Mouse (Mus musculus) cerebellum, postnatal 25 days (tissue): Measurements from ENCODE around the gene Thbs1.
A peak's percentile ranks its signal among the peaks of the same experiment; 100 is the strongest.

Source experiments
- DNase-seq, 2 experiments: peaks; one replicate each; pipeline ENCODE4 v3.0.0; 2021; ENCODE audit warnings: mixed read lengths in 2 of 2

Thbs1 gene

DNA sequence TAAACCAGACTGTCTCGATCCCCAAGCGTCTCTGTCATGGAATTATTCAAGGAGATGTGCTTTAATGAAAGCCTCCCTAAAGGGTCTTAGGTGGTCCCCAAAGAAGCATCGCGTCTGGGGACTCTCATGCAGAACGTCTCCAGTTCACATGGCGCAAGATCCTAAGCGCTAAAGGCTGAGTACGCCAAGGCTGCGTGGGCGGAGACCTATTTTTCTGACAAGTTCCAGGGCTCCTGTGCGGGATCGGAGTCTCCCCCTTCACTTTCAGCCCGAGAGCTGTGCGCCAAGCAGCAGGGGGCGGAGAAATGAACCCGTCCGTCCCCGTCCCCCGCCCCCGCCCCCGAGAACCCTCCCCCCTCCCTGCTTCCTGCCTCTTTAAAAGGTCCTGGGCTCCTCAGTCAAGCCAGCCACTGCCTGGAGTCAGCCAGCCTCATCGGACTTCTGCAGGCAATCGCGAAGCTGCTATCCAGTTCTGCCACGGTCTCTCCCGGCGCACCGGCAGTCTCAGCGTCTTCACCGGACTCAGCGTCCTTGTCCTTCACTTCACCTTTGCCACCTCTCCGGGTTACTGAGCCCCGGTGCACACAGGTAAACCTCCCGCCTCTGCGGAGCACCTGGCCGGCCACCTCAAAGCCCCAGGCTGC is at the start of gene Thbs1:
TSS of gene Thbs1 (plus strand) at position 389 of the 644 bp plus-strand sequence.
- DNase-seq = peak; percentile 38 to 50

- no peak for DNase-seq
These were observed 47.4 kb upstream of the Thbs1 start for GRCm38 (mm10) chr2:118064121-118064764.

- no peak for DNase-seq
These were observed 45.5 kb upstream of the Thbs1 start for GRCm38 (mm10) chr2:118066065-118066770.

- DNase-seq = no peak
These were observed 41.7 kb upstream of the Thbs1 start for GRCm38 (mm10) chr2:118069975-118070374.

DNA sequence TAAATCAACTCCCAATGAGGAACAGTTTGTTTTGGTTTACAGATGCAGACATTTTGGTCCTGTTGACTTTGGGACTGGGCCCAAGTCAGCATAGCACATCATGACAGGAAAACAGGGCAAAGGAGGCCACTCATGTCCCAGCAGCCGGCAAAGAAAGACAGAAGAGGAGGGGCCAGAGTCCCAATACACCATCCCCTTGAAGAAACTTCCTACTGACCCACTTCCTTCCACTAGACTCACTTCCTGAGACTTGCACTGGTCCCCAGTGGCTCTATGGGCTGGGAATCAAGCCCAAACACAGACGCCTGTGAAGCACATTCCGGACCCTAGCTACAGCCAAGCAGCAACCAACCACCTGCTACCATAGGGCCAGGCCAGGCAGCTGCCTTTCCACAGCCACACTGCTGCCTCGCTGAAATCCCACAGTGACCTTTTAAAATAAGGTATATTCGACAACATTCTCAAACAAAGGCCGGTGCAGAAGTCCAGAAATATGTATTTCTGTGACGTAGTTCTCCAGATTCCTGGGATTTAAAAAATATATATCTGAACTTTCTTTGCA is 38.8 kb upstream of the Thbs1 start:
- no peak for DNase-seq

GRCm38 (mm10) chr2:118074030-118074429 is 37.6 kb upstream of the Thbs1 start:
- DNase-seq = no peak

DNA sequence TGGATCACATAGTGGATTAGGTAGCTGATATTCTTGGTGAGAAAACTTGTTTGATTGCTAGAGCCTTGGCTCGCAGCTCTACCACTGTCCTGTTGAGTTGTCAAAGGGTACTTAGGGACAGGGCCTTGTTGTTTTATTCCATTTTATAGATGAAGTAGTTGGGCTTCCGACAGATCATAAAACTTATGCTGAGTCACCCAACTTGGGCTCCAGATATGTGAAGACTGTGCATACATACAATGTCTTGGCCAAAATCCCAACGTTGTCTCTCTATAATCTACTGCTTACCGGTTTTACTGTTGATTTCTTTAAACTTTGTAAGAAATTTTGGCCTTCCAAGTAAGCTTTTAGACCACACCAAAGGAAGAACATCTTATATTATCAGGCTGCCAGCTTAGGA is 36.5 kb upstream of the Thbs1 start:
- no peak for DNase-seq

DNA sequence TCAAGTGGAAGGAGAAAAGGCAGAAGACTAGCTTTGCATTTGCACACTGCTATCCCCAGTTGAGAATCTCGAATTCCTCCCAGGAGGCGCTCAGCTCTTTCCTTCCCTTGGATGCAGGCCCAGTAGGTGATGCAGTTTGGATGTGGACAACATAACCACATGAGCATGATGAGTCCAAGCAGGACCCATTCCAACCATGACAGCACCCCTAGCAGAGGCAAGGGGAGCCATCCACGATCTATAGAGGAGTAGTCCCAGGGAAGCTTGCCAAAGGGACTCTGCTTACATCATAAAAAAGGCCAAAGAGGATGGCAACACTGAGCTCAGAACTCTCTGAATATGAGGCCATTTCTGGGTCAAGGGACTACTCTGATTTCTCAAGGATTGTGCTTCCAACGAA is 32.5 kb upstream of the Thbs1 start:
- DNase-seq = no peak

GRCm38 (mm10) chr2:118081581-118081980 is 30.1 kb upstream of the Thbs1 start:
- no peak for DNase-seq

- no peak for DNase-seq
These were observed 28.0 kb upstream of the Thbs1 start for GRCm38 (mm10) chr2:118083652-118084051.

DNA sequence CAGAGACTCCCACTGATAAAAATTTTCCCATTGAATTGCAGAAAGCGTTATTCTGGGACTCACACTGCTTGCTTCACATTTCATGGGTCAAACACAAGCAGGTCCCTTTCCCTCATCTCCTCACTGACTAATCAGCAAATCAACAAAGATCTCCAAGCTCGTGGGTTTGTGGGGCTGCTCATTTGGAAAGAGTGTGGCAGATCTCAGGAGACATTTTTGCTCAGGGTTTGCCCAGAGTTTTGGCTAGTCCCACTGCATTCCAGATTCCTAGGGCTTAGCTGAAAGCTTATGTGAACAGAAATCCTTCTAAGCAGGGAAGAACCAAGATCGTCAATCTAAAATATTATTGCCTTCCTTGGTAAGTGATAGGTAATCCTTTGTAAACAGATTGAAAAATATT is 27.0 kb upstream of the Thbs1 start:
- DNase-seq = no peak

DNA sequence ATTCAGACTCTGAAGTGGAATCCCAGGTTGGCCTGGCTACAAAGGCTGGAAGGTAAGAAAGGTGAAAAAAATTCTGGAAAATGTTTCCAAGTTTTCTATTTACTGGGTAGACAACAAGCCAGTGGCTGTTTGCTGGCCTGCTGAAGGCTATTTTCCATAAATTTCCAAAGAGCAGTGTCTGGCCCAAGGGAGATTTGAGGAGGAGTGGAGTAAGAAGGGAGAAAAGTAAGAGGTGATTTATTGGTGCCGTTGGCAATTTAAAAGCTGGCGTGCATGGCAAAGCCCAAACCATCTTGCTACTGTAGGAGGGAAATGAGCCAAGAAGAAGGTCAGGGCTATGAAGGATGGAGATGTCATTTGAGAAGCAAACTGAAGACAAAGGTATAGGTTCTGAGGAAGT is 26.0 kb upstream of the Thbs1 start:
- no peak for DNase-seq

GRCm38 (mm10) chr2:118087044-118087726 is 24.5 kb upstream of the Thbs1 start:
- no peak for DNase-seq

DNA sequence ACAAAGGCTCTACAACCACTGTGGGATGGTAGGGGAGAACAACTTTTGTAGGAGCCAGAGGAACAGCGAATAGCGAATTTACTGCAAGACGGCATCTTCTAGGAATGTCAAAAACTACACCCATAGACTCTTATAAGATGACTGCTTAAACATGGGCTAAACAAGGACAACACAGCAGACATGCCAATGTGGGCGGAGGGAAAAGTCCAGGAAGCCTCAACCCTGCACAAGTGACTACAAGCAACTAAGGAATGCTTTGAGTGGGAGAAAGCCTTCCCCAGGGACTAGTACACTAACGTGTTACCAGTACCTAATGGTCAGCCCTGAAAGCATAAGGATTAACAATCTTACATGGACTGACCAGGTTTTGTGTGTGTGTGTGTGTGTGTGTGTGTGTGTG is 20.4 kb upstream of the Thbs1 start:
- DNase-seq = no peak

- no peak for DNase-seq
These were observed 12.6 kb upstream of the Thbs1 start for GRCm38 (mm10) chr2:118099104-118099503.

DNA sequence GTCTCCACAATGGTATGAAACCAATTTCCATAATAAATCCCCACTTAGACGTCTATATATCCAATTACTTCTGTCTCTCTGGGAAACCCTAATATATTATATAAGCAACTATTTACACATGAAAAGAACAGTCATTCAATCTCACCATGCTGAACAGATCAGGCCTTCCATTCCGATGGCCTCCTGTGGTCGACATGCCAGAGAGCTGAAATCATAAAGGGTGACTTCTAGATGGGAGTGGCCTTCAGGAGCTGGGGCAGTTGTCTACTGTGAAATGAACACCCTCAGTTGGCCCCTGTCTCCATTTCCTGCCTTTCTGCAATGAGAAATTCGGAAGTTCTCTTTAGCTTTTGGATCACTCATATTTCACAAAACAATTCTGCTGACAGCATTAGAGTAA is 9.5 kb upstream of the Thbs1 start:
- DNase-seq = no peak

GRCm38 (mm10) chr2:118110225-118110915 is 1.3 kb upstream of the Thbs1 start:
- DNase-seq = peak in 1 of 2 experiments; percentile 9

GRCm38 (mm10) chr2:118111116-118111487 is 574 bp upstream of the Thbs1 start:
- peak; percentile 65 to 80 for DNase-seq

DNA sequence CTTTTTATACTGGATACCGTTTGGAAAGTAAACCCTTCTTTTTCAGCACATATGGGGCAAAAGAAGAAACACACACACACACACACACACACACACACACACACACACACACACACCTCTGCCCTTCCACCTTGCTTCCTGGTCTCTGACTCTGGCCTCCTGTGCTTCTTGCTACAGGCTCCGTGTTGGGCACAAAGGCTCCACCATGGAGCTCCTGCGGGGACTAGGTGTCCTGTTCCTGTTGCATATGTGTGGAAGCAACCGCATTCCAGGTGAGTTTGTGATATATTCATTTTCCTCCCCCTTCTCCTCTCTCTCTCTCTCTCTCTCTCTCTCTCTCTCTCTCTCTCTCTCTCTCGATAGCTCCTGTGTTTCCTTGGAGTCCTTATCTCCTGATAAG is 762 bp downstream of the Thbs1 start:
- DNase-seq = no peak

DNA sequence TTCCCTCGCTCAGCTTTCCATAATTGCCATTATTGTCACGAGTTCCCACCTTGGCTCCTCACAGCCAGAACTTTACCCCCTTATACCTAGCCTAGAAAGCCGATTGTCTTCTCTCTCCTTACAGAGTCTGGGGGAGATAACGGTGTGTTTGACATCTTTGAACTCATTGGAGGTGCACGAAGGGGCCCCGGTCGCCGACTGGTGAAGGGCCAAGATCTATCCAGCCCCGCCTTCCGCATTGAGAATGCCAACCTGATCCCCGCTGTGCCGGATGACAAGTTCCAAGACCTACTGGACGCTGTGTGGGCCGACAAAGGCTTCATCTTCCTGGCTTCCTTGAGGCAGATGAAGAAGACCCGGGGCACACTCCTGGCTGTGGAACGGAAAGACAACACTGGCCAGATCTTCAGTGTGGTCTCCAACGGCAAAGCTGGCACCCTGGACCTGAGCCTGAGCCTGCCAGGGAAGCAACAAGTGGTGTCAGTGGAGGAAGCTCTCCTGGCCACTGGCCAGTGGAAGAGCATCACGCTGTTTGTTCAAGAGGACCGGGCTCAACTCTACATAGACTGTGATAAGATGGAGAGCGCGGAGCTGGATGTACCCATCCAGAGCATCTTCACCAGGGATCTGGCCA is 1.3 kb downstream of the Thbs1 start:
- peak; percentile 22 to 48 for DNase-seq

DNA sequence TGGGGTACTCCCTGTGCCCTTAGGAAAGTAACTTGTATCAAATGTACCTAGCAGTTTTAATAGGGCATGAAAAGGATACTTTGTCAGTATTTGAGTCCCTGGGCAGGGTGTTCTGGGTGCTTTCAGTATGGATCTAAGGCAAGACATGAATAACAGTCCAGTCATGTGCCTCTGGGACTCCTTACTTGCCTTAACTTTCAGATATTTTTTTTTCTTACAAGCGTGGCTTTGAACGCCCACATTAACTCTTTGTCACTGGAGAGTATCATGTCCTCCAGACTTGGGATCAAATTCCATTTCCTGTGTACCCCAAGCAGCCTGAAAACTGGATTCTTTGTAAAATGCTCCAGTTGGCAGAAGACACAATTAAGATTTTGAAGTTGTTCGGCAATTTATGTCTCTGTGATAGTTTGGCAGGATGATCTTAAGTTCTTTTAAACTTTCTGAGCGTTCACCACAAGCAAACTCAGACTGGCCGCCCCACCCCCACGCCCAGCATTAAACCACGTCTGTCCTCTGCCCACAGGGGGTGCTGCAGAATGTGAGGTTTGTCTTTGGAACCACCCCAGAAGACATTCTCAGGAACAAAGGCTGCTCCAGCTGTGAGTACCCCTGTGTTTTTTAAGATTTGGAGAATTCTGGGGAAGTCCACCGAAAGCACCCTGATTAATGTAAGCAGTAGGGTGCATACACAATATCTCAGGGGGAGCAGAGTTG is 2.3 kb downstream of the Thbs1 start:
- DNase-seq = peak in 1 of 2 experiments; percentile 12
